ENCODE assay signal across 8 mouse cellular contexts in genomic region chr15:61395296-61395826, GRCm38 (mm10).
DNase-seq lines count a peak whose midpoint lies in the region; TF ChIP-seq lines count a peak whose summit lies in the region.

No protein-coding gene starts in this region.

- peak; percentile 3 to 9 for DNase-seq in layer of hippocampus, adult 8-10 months (ENCODE audit: low spot score in 2 of 2)
- DNase-seq in layer of hippocampus, adult 9-10 months (ENCODE audit: low spot score) = no peak
- peak; percentile 32 for DNase-seq in hindbrain, embryonic 10.5 days (ENCODE audit: low spot score)
- DNase-seq in left cerebral cortex, postnatal 10 days (ENCODE audit: extremely low spot score in 1 of 2, low spot score in 2 of 2) = peak; percentile 23 to 27
- DNase-seq in thymus, adult 18-20 months = no peak
- no peak for DNase-seq in B cell, adult 2 months

- no peak overlapping the region for H3K4me3 ChIP-seq in embryonic fibroblast, embryonic 13.5 days (ENCODE audit: insufficient read depth, low read length)
- H3K4me3 ChIP-seq in hindbrain, embryonic 10.5 days = no peak overlapping the region
- H3K4me3 ChIP-seq in myocyte = no peak overlapping the region

- whole genome bisulfite sequencing in hindbrain, embryonic 10.5 days = 11% methylated on average over 8 of the region's 8 CpGs

- no peaks in the 10 kb centered on the region for H3K36me3 ChIP-seq in hindbrain, embryonic 10.5 days
- H3K36me3 ChIP-seq in myocyte (ENCODE audit: control insufficient read depth, insufficient read depth) = no peaks in the 10 kb centered on the region

- H3K27me3 ChIP-seq in hindbrain, embryonic 10.5 days (ENCODE audit: insufficient read depth, poor library complexity, severe bottlenecking) = no peaks in the 10 kb centered on the region
- no peaks in the 10 kb centered on the region for H3K27me3 ChIP-seq in myocyte (ENCODE audit: control insufficient read depth, insufficient read depth, insufficient read length)

- peak overlapping the region; percentile 40; the same call in 1 of the 2 replicates for H3K27ac ChIP-seq in embryonic fibroblast, embryonic 13.5 days (ENCODE audit: insufficient read depth, low read length)
- H3K27ac ChIP-seq in hindbrain, embryonic 10.5 days = 0 out of 2 replicates have a peak overlapping the region, but pooled peaks have one; percentile 9

- H3K4me1 ChIP-seq in embryonic fibroblast, embryonic 13.5 days (ENCODE audit: control insufficient read depth, insufficient read depth, low read length) = no peaks in the 10 kb centered on the region; the same call in none of the 2 replicates
- H3K4me1 ChIP-seq in hindbrain, embryonic 10.5 days (replicated peaks) = peaks cover 14% of the 10 kb centered on the region

- no peak for TF ChIP-seq POLR2A in embryonic fibroblast, embryonic 13.5 days (IDR thresholded peaks at IDR 0.05; ENCODE audit: low read depth, low read length)
- no peak for TF ChIP-seq POLR2A in myocyte (IDR thresholded peaks at IDR 0.05; ENCODE audit: insufficient read length, low read depth)

- H3K4me2 ChIP-seq in myocyte (ENCODE audit: low read depth) = peak overlapping the region; percentile 39

- no peak overlapping the region for H3ac ChIP-seq in myocyte (ENCODE audit: control insufficient read depth, insufficient read length)

- TF ChIP-seq CTCF in embryonic fibroblast, embryonic 13.5 days (IDR thresholded peaks at IDR 0.05; ENCODE audit: borderline replicate concordance, insufficient read depth, low read length) = no peak

- no peaks in the 10 kb centered on the region for H3K9me3 ChIP-seq in hindbrain, embryonic 10.5 days

- H3K79me2 ChIP-seq in myocyte (ENCODE audit: control insufficient read depth, insufficient read depth) = no peaks in the 10 kb centered on the region

- intact Hi-C loops in left cerebral cortex, postnatal 10 days (cut with DNase I) = loop anchor here (10.0 kb wide), 1 partner anchor 241 kb away; no protein-coding TSS in a partner anchor

TF ChIP-seq in myocyte, 11 proteins besides CTCF, POLR2A, EP300 and RAD21:
- TF ChIP-seq MYOG (IDR thresholded peaks at IDR 0.05; ENCODE audit: control insufficient read depth in 1 of 3, insufficient read depth in 1 of 3, insufficient read length in 2 of 3, low read depth in 2 of 3) (peak in 2 of 3 experiments; percentile 37 to 61), REST (IDR thresholded peaks at IDR 0.05; ENCODE audit: insufficient read depth, insufficient read length) (no peak), USF1 (IDR thresholded peaks at IDR 0.05; ENCODE audit: low read depth) (no peak), SRF (IDR thresholded peaks at IDR 0.05; ENCODE audit: control insufficient read depth, insufficient read length, low read depth) (no peak), MYOD1 (IDR thresholded peaks at IDR 0.05; ENCODE audit: control insufficient read depth in 1 of 3, insufficient read length in 2 of 3, low read depth in 2 of 3) (peak in 2 of 3 experiments; percentile 58 to 85), POLR2AphosphoS2 (IDR thresholded peaks at IDR 0.05; ENCODE audit: insufficient read length, low read depth) (no peak), E2F4 (IDR thresholded peaks at IDR 0.05; ENCODE audit: insufficient read depth) (no peak), TCF3 (IDR thresholded peaks at IDR 0.05; ENCODE audit: insufficient read length, low read depth) (no peak), TCF12 (IDR thresholded peaks at IDR 0.05; ENCODE audit: insufficient read depth, poor library complexity, severe bottlenecking) (peak; percentile 23), CEBPB (IDR thresholded peaks at IDR 0.05; ENCODE audit: insufficient read depth, poor library complexity, severe bottlenecking) (no peak), MAX (IDR thresholded peaks at IDR 0.05; ENCODE audit: low read depth) (no peak)

Comparison
In these comparisons a context has a peak if more than half of its experiments do, and no peak if none do; other contexts are left out.
1. DNase-seq: peak in layer of hippocampus, adult 8-10 months (2 of 2), hindbrain, embryonic 10.5 days (single experiment) and left cerebral cortex, postnatal 10 days (2 of 2); none in layer of hippocampus, adult 9-10 months (single experiment), thymus, adult 18-20 months (0 of 2) and B cell, adult 2 months (0 of 2).